Mouse (Mus musculus): ENCODE measurements around the gene Lrrc8d.
A peak's percentile ranks its signal among the peaks of the same experiment; 100 is the strongest.
"Not testable (repeated sequence)": the region's sequence is repeated elsewhere in the genome, so short reads cannot be mapped to it uniquely, and the experiment has no call there.

The Lrrc8d gene

DNA sequence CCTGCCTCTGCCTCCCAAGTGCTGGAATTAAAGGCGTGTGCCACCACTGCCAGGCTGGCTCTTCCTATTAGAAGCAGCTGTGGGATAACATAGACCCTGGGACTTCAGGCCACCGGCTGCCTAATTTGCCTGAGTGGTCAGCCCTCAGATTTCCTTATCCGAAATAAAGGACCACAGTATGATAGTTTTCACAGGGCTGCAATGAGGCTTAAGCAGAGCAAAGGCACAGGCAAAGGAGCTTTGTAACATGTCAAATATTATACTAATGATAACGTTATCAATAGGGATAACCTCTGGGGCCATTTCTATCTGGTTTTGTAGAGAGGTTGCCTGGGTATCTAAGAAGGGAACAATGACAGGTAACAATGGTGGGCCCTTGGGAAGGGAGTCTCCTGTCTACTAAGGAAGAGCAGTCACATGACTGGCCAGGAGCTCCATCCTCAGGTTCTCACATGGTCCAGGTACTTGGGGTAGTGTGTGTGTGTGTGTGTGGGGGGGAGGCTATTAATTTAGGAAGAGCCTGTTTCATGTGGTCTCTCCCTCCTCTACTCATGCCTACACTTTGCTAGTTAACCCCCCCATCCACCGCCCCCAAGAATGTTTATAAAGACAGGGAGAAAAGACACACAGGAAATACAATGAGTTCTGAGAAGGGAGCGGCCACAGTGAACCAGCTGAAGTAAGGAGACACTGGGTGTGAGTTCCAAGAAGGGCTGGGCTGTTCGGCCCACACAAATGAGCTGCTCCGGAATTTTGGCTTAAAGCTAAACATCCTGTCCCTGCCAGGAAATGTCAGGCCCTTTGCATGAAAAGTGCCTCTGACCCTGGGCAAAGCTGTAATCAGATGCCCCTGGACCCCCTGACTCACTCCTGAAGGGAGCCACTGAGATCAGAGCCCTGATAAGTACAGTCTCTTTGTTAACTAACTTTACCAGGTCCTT is 159.3 kb downstream of the Lrrc8d start:
- no peak for DNase-seq (ENCODE audit: low read depth)

DNA sequence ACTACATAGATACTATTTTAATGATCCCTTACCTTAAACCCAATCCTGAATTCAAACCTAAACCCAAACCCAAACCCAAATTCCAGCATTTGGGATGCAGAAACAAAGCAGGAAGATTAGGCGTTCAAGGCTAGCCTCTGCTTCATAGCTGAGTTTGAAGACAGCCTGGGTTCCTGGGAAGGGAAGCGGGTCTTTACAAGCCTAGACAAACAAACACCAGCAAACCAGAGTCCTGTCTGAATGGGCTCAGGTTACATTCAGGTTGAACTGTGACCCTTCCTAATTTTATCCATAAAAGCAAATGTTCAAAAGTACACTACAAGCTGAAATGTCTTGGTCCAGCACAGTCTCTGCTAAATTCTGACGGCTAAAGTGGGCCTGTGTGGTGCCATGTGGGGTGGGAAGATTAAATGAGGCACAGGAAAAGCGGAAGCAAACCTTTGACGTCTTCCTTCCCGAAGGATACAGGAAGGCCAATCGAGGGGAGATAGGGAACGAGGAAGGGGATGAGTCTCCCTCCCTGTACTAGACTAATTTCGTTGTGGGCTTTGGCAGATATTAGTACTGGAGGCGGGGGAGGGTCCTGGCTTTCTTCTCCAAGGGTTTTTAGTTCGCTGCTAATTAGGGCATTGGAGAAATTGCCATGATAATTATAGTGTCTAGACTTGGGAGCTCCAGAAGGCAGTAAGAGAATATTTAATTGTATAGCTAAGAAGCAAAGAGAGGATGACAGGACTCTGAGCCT is 160.1 kb downstream of the Lrrc8d start:
- DNase-seq (ENCODE audit: low read depth): no peak

DNA sequence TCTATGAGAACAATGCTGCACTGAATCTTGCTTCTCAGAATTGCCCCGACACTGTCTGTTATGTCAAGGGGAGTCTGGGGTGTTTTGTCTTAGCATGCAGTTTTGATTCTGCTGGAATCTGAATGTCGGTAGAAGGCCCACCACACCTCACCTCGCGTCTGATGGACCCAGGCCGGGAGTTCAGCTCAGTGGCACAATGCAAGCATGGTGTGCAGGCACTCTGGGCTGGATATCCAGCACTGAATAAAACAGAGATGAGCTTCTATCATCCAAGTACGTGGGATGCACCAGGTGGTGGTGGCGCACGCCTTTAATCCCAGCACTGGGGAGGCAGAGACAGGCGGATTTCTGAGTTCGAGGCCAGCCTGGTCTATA is 160.7 kb downstream of the Lrrc8d start:
- DNase-seq (ENCODE audit: low read depth): no peak

DNA sequence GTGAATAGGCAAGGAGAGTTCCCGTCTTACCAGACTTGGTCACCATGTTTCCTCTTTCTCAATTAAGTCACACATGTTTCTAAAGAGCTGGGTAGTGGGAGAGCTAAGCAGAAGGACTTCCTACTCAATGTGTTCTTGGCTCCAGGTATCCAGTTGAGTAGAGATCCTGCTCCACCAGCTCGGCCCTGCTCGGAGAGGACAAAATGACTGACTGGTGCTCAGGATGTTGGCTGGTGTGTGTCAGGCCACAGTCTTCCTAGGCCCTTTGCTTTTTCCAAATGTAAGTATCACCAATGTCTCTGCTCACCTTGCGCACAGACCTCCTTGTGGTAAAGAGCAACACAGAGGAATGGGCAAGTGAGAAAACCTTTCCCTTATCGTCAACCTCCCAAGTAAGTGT is 161.8 kb downstream of the Lrrc8d start:
- DNase-seq (ENCODE audit: low read depth): no peak

DNA sequence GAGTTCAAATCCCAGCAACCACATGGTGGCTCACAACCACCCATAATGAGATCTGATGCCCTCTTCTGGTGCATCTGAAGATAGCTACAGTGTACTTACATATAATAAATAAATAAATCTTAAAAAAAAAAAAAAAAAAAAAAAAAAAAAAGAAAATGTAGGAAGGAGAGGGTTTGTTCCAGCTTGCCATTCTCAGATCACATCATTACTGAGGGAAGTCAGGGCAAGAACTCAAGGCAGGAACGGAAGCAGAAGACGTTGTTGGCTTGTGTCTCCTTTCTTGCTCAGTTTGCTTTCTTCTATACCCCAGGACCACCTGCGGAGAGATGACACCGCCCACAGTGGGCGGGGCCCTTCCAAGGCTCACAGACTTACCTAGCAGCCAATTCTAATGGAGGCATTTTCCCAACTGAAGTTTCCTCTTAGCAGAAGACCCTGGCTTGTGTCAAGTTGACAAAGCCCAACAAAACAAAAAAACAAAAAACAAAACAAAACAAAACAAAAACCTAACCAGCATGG is 165.4 kb downstream of the Lrrc8d start:
- not testable (repeated sequence) for DNase-seq (ENCODE audit: low read depth)

DNA sequence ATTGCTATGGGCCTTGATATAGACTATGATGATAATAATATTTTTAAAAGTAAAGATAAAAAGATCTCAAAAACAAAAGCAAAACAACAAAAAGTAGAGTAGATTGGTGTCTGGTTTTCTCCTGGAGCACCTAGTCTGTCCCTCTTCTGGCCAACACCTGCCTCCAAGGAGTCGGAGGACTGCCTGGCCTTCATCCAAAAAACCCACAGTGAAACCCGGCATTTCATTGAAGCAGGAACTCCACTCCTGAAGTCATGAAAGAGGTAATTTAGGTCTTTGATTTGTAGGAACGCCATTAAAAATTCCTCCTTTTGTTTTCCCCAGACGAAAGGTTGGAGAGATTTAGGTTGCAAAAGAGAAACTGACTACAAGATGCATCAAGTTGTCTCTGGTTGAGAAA is 167.7 kb downstream of the Lrrc8d start:
- no peak for DNase-seq (ENCODE audit: low read depth)

DNA sequence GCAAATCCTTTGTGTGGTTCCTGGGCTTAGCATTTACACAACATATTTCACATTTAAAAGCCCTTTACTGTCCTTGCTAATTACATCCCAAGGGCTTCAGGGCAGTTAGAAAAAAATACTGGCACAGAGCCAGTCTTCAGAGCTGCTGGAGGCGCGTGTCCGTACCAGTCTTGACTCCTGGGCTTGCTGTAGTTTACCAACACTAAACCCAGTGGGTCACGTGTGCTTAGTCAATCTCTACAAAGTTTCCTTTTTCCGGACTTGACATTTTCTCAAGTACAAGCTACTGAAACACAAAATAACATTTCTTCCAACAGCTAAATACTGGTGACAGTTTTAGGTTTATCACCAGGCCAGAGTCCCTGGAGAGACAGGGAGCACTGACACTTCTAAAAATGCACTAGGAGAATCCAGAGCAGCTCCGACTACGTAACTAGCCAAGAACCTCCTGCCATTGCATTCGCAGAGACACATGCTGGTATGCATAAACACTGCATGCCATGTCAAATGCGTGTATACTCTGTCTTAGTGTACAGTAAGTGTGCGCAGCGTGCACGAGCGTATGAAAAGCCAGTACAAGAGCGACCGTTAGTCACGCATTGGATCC is 168.2 kb downstream of the Lrrc8d start:
- no peak for DNase-seq (ENCODE audit: low read depth)

DNA sequence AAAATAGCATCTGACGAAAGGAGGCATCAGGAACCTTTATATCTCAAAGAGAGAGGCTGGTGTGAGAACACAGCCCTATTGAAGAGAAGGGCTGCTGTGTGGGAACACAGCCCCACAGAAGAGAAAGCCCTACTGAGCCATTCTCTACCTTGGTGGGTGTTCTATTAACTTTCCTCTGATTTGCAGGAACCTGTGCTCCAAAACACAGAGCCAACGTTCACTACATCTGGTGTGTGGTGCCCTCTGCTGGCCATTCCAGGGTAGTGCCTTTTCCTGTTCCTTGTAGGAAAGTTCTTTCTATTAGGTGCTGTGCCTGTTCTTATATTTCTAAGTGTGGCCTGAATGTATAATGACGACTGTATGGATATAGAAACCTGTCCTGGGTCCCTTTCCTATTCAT is 168.8 kb downstream of the Lrrc8d start:
- no peak for DNase-seq (ENCODE audit: low read depth)

DNA sequence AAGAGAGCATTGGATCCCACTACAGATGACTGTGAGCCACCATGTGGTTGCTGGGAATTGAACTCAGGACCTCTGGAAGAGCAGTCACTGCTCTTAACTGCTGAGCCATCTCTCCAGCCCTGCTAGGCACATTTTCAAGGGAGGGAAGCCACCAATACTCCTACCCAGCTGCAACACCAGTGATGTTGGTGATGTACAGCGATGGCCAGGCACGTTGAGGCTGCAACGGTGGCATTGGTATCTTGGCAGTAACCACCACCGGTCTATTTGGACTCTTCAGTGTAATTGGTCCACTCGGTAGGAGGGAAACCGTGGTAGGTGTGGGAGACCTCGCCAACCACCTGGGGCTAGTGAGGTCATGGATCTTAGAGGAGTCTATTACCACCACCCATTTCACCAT is 170.0 kb downstream of the Lrrc8d start:
- no peak for DNase-seq (ENCODE audit: low read depth)

DNA sequence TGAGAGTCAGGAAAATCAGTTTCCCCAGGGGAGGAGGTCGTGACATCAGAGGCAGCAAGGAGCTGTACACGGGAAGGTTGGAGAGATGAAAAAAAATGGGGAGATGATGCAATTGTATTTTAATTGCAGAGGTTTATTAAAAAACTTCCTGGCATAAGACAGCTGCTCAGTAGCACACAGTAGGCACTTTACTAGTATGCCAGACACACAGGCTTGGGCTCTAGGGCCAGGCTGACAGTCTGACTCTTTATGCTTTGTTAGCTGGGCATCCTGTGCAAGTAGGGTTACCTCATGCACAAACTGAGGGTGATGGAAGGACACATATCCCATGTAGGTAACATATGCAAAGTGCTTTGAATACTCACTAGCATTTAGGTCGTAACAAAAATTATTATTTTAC is 171.4 kb downstream of the Lrrc8d start:
- no peak for DNase-seq (ENCODE audit: low read depth)

DNA sequence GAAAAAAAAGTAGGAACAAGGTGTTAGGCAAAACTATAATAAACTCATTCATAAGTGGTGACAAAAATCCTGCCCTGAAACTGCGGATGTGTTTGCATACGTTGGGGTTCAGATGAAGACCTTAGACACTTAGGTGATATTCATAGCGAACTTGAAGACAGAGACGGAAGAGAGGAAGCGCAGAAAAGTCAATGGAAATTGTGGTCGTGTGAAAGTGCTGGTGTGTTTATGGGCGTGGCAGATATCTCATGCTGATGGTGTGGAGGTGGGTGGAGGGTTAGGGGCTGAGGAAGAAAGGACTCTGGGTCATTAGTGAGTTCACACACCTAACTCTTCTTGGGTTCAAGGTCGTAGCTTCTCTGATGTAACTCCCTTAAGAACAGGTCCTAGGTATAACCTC is 172.4 kb downstream of the Lrrc8d start:
- DNase-seq (ENCODE audit: low read depth): no peak

DNA sequence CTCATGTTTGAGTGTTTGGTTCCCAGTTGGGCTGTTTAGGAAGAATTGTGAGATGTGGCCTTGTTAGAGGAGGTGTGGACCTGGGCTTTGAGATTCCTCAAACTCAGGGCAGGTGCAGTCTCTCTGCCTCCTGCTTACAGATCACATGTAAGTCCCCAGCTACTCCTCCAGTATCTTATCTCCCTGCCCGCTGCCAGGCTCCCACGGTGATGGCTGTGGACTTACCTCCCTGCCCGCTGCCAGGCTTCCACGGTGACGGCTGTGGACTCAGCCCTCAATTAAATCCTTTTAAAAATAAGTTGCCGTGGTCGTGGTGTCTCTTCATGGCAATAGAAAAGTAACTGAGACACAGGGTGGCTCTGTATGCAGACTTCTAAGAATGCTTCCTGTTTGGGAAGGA is 173.1 kb downstream of the Lrrc8d start:
- no peak for DNase-seq (ENCODE audit: low read depth)

DNA sequence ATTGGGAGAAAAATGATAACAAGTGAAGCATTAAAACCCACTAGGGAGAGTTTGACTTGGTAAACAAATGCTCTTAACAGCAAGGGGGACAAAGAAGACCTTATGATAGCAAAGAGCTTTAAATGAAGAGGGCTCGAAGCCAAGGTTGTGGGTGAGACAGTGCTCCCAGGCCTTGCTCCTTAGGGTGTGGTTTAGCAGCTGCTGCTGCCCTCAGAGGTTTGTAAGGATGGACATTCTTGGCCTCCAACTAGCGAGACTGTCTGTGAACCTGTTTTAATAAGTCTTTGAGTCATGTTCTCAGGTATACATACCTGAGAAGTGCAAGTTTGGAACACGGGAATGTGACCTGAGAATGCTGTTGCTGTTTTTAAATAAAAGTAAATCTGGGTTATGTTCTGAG is 174.0 kb downstream of the Lrrc8d start:
- no peak for DNase-seq (ENCODE audit: low read depth)

DNA sequence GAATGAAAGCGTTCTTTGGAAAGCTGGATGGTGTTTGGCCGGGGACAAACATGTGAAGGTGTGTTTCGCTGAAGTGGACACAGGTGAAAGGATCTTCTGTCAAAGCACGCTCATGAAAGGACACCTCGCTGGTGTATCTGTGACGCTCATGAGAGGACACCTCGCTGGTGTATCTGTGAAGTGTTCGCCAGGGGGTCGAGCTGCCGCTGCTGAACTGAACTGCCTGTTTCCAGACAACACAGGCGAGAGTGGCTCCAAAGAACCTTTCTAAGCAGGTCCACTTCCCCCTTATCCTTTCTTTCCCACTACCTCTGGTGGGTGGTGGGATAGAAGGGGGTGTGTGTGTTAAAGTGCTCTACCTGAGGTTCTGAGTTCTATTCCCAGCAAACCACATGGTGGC is 174.7 kb downstream of the Lrrc8d start:
- DNase-seq (ENCODE audit: low read depth): no peak

DNA sequence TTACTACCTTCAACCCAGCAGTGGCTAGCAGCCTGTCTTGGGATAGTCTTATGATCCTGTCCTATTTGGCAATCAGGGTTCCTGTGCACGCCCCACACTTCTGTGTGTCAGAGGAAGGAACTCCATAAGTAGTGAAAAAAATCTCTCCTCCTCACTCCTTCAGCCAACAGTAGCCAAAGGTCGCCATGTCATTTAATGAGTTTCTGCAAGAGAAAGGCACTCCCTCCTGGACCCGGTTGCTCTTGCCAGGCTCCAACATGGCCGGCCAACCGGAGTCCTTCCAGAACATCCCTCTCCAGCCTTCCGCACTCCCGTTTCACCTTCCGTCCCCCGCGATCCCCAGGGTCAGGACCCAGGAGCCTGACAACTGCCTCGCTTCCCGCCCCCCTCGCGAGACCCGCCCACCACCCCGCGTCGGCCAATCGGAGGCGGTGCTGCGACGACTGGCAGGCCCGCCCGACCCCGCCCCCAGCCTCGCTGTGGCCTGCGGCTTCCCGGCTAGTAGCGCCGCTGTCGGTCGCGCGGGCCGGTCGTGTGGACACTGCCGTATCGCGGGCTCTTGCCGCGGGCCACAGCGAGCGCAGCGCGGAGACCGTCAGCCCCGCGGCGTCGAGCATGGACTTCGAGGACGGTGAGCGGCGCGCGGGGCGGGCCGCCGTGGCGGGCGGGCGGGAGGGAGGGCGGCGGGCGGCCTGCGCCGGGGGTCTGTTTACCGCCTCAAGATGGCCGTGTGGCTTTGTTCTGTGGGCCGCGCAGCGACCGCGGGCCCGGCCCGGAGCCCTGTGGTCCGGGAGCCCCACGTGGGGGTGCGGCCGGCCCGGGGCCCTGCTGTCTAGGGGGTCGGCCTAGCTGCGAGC is 176.5 kb downstream of the Lrrc8d start, which contains the start of gene Zfp326:
Gene Zfp326 (plus strand): TSS at position 498 of the 857 bp plus-strand sequence.
- DNase-seq (ENCODE audit: low read depth): peak; percentile 77

DNA sequence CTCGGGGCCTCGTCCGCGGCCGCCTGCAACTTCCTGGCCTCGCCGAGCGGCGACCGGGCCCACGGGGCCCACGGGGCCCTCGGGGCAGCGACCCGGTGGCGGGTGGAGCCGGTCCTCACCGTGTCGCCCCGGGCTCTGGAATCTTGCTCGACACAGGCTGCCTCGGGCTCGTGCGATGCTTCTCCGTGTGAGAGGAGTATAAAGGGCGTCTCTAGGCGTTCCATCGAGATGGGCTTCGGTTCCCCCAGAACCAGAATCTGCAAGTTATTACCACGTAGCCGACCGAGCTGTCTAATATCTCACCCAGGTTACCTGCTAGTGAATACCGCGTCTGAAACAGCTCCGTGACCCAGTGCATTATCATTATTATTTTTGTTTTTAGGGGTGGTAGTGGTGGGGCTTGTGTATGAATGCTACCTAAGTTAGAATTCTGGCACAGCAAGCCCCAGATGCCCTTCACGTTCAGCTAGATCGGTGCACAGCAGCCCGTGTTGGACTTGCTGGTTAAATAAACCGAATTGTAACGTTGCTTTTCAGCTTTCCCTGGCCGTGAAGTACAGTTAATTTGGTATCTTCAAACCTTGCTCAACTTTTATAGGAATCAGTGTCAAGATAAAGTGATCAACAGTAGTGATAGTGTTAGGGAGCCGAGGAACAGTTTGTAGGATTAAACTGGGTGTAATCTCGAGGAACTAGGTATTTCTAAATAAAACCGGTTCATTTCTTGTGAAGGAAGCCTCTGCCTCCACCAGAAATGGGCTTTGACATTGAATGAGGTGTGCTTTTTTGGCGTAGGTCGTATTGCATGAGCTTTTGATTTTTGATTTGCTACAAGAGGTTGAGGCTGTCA is 177.4 kb downstream of the Lrrc8d start:
- DNase-seq (ENCODE audit: low read depth): no peak

Data from fibroblast of lung, adult 2 months (primary cell).